Comparison of ENCODE assay signal across 9 mouse cellular contexts in the genomic region with DNA sequence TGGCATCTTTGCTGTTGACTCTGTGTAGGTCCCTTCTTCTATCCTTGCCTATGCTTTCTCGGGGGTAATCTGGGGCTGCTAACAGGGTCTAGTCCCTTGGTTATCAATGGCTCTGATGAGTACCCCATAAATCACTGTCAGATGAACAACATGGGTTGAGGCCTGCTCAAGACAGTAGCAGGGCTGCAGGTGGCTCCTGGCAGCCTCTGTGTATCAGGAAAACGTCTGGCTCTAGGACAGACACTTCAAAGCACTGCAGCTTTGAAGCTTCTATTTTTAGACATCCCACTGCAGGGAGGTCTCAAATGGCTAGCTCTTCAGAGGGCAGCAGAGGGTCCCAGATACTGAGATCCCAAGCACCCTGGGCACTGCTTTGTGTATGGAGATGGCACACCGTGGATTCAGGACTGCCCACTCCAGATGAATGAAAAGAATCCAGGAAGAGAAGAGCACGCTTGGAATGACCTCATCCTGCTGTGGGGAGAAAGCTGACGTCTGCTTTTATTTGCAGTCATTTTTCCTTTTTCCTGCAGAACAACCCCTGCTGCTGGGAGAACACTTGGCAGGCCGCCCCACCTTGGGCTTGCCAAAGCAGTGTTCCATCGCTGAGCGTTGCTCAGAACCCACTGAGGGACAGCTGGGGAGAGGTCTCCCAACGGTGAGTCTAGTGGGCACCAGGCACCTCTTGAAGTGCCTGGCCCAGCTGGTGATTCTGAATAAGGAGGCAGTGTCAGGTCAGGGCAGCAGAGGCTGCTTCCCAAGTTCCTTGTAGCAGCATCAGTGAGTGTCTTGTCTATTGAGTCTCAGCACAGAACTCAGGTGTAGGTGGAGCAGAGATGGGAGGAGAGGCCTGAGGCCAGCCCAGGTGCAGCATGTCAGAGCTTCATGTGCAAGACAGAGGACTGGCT. TPM values are rescaled to one million over a fixed set of nuclear protein-coding genes. Genes with fewer than 3 reads are reported as not detected.
DNase-seq lines count a peak whose midpoint lies in the region; ATAC-seq lines count a peak whose summit lies in the region.
"Had no signal": no experiment of that assay in that cellular context is flagged by ENCODE, and none has a peak within 500 bp of the region (broad histone marks: within the 10 kb centered on the region; RNA-seq: fewer than 3 reads in every experiment).

No protein-coding gene starts in this region.

- peak; percentile 67 for DNase-seq in embryonic facial prominence, embryonic 14.5 days (ENCODE audit: low spot score)
- DNase-seq in embryonic facial prominence, embryonic 10.5 days (ENCODE audit: low spot score), result no peak
- peak; percentile 76 for DNase-seq in adrenal gland, postnatal 14 days
- peak; percentile 35 to 53 for DNase-seq in frontal cortex, postnatal 14 days (ENCODE audit: low spot score in 2 of 2)
- peak; percentile 46 to 53 for DNase-seq in left cerebral cortex, postnatal 36 days (ENCODE audit: low spot score in 2 of 2)
- DNase-seq in natural killer cell, adult 2 months (ENCODE audit: low spot score in 2 of 2), result no peak

- H3K4me1 ChIP-seq in embryonic facial prominence, embryonic 14.5 days (ENCODE audit: control insufficient read depth, insufficient read depth, low read length), result no peaks in the 10 kb centered on the region
- H3K4me1 ChIP-seq in embryonic facial prominence, embryonic 10.5 days, result peaks cover 4% of the 10 kb centered on the region
- 0 out of 2 replicates have a peak, but pooled peaks cover 4% of the 10 kb centered on the region for H3K4me1 ChIP-seq in intestine, embryonic 15.5 days (replicated peaks)
- peaks cover 11% of the 10 kb centered on the region for H3K4me1 ChIP-seq in stomach, embryonic 16.5 days (ENCODE audit: control insufficient read depth, insufficient read depth, low read length)
- H3K4me1 ChIP-seq: limb, embryonic 12.5 days had no signal

- no peaks in the 10 kb centered on the region for H3K36me3 ChIP-seq in embryonic facial prominence, embryonic 14.5 days (ENCODE audit: control insufficient read depth, insufficient read depth, low read length)
- H3K36me3 ChIP-seq in embryonic facial prominence, embryonic 10.5 days (replicated peaks), result no peaks in the 10 kb centered on the region
- no peaks in the 10 kb centered on the region for H3K36me3 ChIP-seq in intestine, embryonic 15.5 days
- H3K36me3 ChIP-seq in stomach, embryonic 16.5 days (ENCODE audit: control insufficient read depth, insufficient read depth, low read length), result no peaks in the 10 kb centered on the region
- H3K36me3 ChIP-seq: limb, embryonic 12.5 days had no signal

- no peaks in the 10 kb centered on the region for H3K27me3 ChIP-seq in embryonic facial prominence, embryonic 14.5 days (replicated peaks; ENCODE audit: control insufficient read depth, insufficient read depth, low read length)
- no peaks in the 10 kb centered on the region for H3K27me3 ChIP-seq in embryonic facial prominence, embryonic 10.5 days (replicated peaks; ENCODE audit: low read depth, poor library complexity, severe bottlenecking)
- no peaks in the 10 kb centered on the region for H3K27me3 ChIP-seq in intestine, embryonic 15.5 days (replicated peaks)
- no peaks in the 10 kb centered on the region for H3K27me3 ChIP-seq in stomach, embryonic 16.5 days (ENCODE audit: control insufficient read depth, insufficient read depth, low read length)
- H3K27me3 ChIP-seq: limb, embryonic 12.5 days had no signal

- no peaks in the 10 kb centered on the region for H3K9me3 ChIP-seq in embryonic facial prominence, embryonic 14.5 days (ENCODE audit: control insufficient read depth, low read length)
- H3K9me3 ChIP-seq in embryonic facial prominence, embryonic 10.5 days, result no peaks in the 10 kb centered on the region
- H3K9me3 ChIP-seq in intestine, embryonic 15.5 days, result no peaks in the 10 kb centered on the region
- no peaks in the 10 kb centered on the region for H3K9me3 ChIP-seq in stomach, embryonic 16.5 days (replicated peaks; ENCODE audit: control insufficient read depth, low read length)
- H3K9me3 ChIP-seq: limb, embryonic 12.5 days had no signal

- H3K4me2 ChIP-seq in embryonic facial prominence, embryonic 14.5 days (ENCODE audit: low read depth, low read length), result no peak overlapping the region
- peak overlapping the region; percentile 7; the same call in 1 of the 2 replicates for H3K4me2 ChIP-seq in intestine, embryonic 15.5 days (replicated peaks)
- H3K4me2 ChIP-seq in stomach, embryonic 16.5 days (ENCODE audit: low read depth, low read length), result peak overlapping the region; percentile 27; the same call in 1 of the 2 replicates
- H3K4me2 ChIP-seq: limb, embryonic 12.5 days had no signal

- WGBS in embryonic facial prominence, embryonic 14.5 days, result 41% methylated on average over 9 of the region's 9 CpGs
- 63% methylated on average over 9 of the region's 9 CpGs for WGBS in embryonic facial prominence, embryonic 10.5 days
- WGBS in intestine, embryonic 15.5 days, result 19% methylated on average over 9 of the region's 9 CpGs
- 19% methylated on average over 9 of the region's 9 CpGs for WGBS in stomach, embryonic 16.5 days

- no peak overlapping the region for H3K27ac ChIP-seq in embryonic facial prominence, embryonic 14.5 days (replicated peaks; ENCODE audit: low read depth, low read length)
- H3K27ac ChIP-seq in embryonic facial prominence, embryonic 10.5 days (replicated peaks), result no peak overlapping the region
- no peak overlapping the region for H3K27ac ChIP-seq in intestine, embryonic 15.5 days
- H3K27ac ChIP-seq in stomach, embryonic 16.5 days (ENCODE audit: low read length), result peak overlapping the region; percentile 78
- H3K27ac ChIP-seq: limb, embryonic 12.5 days had no signal

- no peak overlapping the region for H3K4me3 ChIP-seq in embryonic facial prominence, embryonic 14.5 days (ENCODE audit: low read depth, low read length)
- H3K4me3 ChIP-seq in embryonic facial prominence, embryonic 10.5 days, result no peak overlapping the region
- no peak overlapping the region for H3K4me3 ChIP-seq in intestine, embryonic 15.5 days (replicated peaks)
- H3K4me3 ChIP-seq in stomach, embryonic 16.5 days (replicated peaks; ENCODE audit: low read length), result no peak overlapping the region
- H3K4me3 ChIP-seq: limb, embryonic 12.5 days had no signal

- H3K9ac ChIP-seq in embryonic facial prominence, embryonic 14.5 days (ENCODE audit: low read depth, low read length), result no peak overlapping the region
- H3K9ac ChIP-seq in intestine, embryonic 15.5 days, result no peak overlapping the region
- no peak overlapping the region for H3K9ac ChIP-seq in stomach, embryonic 16.5 days (ENCODE audit: low read length)
- H3K9ac ChIP-seq: limb, embryonic 12.5 days had no signal

- no peak for ATAC-seq in embryonic facial prominence, embryonic 14.5 days (ENCODE audit: low read depth)
- peak; percentile 73 for ATAC-seq in intestine, embryonic 15.5 days
- peak; percentile 59; the same call in 1 of the 2 replicates for ATAC-seq in stomach, embryonic 16.5 days (ENCODE audit: insufficient read depth, low FRiP score)

- intact Hi-C loops in left cerebral cortex, postnatal 36 days (cut with DNase I), result no loop called here

RNA-seq across cellular contexts. Expression of gene Shh, which starts 54.0 kb away (rescaled TPM):
- 0.47 and 0.56 TPM in 2 replicates for polyA plus RNA-seq in embryonic facial prominence, embryonic 14.5 days (2014; fragmentation: Nextera tagmentation; extraction: Ambion mirVana)
- polyA plus RNA-seq in embryonic facial prominence, embryonic 10.5 days (2016; fragmentation: Nextera tagmentation; extraction: Ambion mirVana), result 2.1 and 3.0 TPM in 2 replicates
- 15.5 and 19.7 TPM in 2 replicates for total RNA-seq in adrenal gland, postnatal 14 days (2021)
- 6.3 and 8.6 TPM in 2 replicates for polyA plus RNA-seq in intestine, embryonic 15.5 days (2015; fragmentation: Nextera tagmentation; extraction: Ambion mirVana)
- total RNA-seq in left cerebral cortex, postnatal 36 days (2021), result 1 to 10 TPM; 2.7 to 3.5 TPM
- polyA plus RNA-seq in stomach, embryonic 16.5 days (2015; fragmentation: Nextera tagmentation; extraction: Ambion mirVana), result 3.4 and 4.1 TPM in 2 replicates

Comparison
In these comparisons a context has a peak if more than half of its experiments do, and no peak if none do; other contexts are left out.
1. DNase-seq: peak in embryonic facial prominence, embryonic 14.5 days (single experiment), adrenal gland, postnatal 14 days (single experiment), frontal cortex, postnatal 14 days (2 of 2) and left cerebral cortex, postnatal 36 days (2 of 2); none in embryonic facial prominence, embryonic 10.5 days (single experiment) and natural killer cell, adult 2 months (0 of 2).